Mouse (Mus musculus) limb, embryonic 13.5 days (tissue): ENCODE results near the gene Micall2. TPM values are rescaled to one million over a fixed set of nuclear protein-coding genes. Genes with fewer than 3 reads are reported as not detected.
A peak's percentile ranks its signal among the peaks of the same experiment; 100 is the strongest.

Experiments used
- ATAC-seq: fragments of 200-750 bp; cut with Nextera tagmentation; 2 replicates; pipeline ENCODE4 v1.8.0; 2017; ENCODE audit warnings: low read depth, moderate number of reproducible peaks, moderate TSS enrichment; ENCODE audit not compliant: low FRiP score
- H3K27ac ChIP-seq: fragments of 300-500 bp; sonication (generic); 2 replicates; pipeline ENCODE4 v1.5.1; 2015; ENCODE audit warnings: inconsistent platforms, mild to moderate bottlenecking, moderate library complexity
- H3K27me3 ChIP-seq: fragments of 300-500 bp; sonication (generic); 2 replicates; pipeline ENCODE4 v1.6.1; 2015; ENCODE audit warnings: mild to moderate bottlenecking, inconsistent platforms
- H3K36me3 ChIP-seq: fragments of 300-500 bp; sonication (generic); 2 replicates; pipeline ENCODE4 v1.6.1; 2015; ENCODE audit warnings: inconsistent platforms, mild to moderate bottlenecking, moderate library complexity
- H3K4me1 ChIP-seq: fragments of 300-500 bp; sonication (generic); 2 replicates; pipeline ENCODE4 v1.6.1; 2015; ENCODE audit warnings: inconsistent platforms
- H3K4me2 ChIP-seq: fragments of 300-500 bp; sonication (generic); replicated peaks from 2 replicates; pipeline ENCODE4 v1.6.1; 2015; ENCODE audit warnings: inconsistent platforms, mild to moderate bottlenecking, moderate library complexity
- H3K4me3 ChIP-seq: fragments of 300-500 bp; sonication (generic); 2 replicates; pipeline ENCODE4 v1.5.1; 2015; ENCODE audit warnings: moderate library complexity, mild to moderate bottlenecking, inconsistent platforms
- H3K9ac ChIP-seq: fragments of 300-500 bp; sonication (generic); 2 replicates; pipeline ENCODE4 v1.6.1; 2015; ENCODE audit warnings: mild to moderate bottlenecking, inconsistent platforms
- H3K9me3 ChIP-seq: fragments of 300-500 bp; sonication (generic); 2 replicates; pipeline ENCODE4 v1.6.1; 2016; ENCODE audit warnings: inconsistent platforms
- WGBS: fragments of 180-500 bp; shearing (Covaris S2); methylation state at CpG from one replicate; pipeline ENCODE4 v1.1.7; 2015; 5-methylcytosine and 5-hydroxymethylcytosine counted together
- polyA plus RNA-seq: library from polyadenylated mRNA; unstranded; fragments of >200 nt; fragmentation: Nextera tagmentation; extraction: Ambion mirVana; gene quantifications from 2 replicates; pipeline ENCODE4 v1.2.1, GENCODE M21; 2015

Gene Micall2
- polyA plus RNA-seq, result 5.4 and 5.9 TPM in 2 replicates

GRCm38 (mm10) chr5:139735677-139736503, at the start of gene Micall2:
TSS of gene Micall2 (minus strand) at chr5:139736336.
- H3K9ac ChIP-seq, result peak within 1 kb of the TSS; percentile 72
- WGBS, result 4% methylated on average over 50 of the region's 50 CpGs
- peak within 1 kb of the TSS; percentile 28; the same call in 1 of the 2 replicates for H3K27ac ChIP-seq

GRCm38 (mm10) chr5:139781406-139781805, 45.3 kb upstream of the Micall2 start:
- WGBS, result 81% methylated on average over 8 of the region's 8 CpGs
- Histone ChIP-seq H3K4me1 (no peaks in the 10 kb centered on the region), H3K9ac (no peak overlapping the region), H3K4me2 (no peak overlapping the region), H3K36me3 (no peaks in the 10 kb centered on the region), H3K27me3 (no peaks in the 10 kb centered on the region), H3K27ac (no peak overlapping the region), H3K9me3 (no peaks in the 10 kb centered on the region), H3K4me3 (no peak overlapping the region)
- ATAC-seq, result no peak

More at GRCm38 (mm10) chr5:139735677-139736503, at the start of gene Micall2:
- H3K4me1 ChIP-seq, result peaks cover 52% of the 10 kb centered on the region
- H3K9me3 ChIP-seq, result no peaks in the 10 kb centered on the region
- peak within 1 kb of the TSS; percentile 57 for H3K4me3 ChIP-seq
- ATAC-seq, result peak; percentile 95
- peak within 1 kb of the TSS; percentile 98 for H3K4me2 ChIP-seq
- H3K27me3 ChIP-seq, result no peaks in the 10 kb centered on the region
- no peaks in the 10 kb centered on the region for H3K36me3 ChIP-seq

- WGBS, result 78% methylated on average over 5 of the region's 5 CpGs
- no peak for ATAC-seq
Measured at GRCm38 (mm10) chr5:139776966-139777365, 40.8 kb upstream of the Micall2 start.

GRCm38 (mm10) chr5:139775216-139775926, 39.2 kb upstream of the Micall2 start, which contains the start of gene Ints1:
TSS of gene Ints1 (minus strand) at chr5:139775674.
- peak within 1 kb of the TSS; percentile 100 for H3K4me3 ChIP-seq
- no peaks in the 10 kb centered on the region for H3K27me3 ChIP-seq
- under 1% methylated on average over 55 of the region's 55 CpGs for WGBS
- H3K36me3 ChIP-seq, result peaks cover 37% of the 10 kb centered on the region
- no peak within 1 kb of the TSS for H3K27ac ChIP-seq
- H3K9me3 ChIP-seq, result no peaks in the 10 kb centered on the region
- peaks cover 13% of the 10 kb centered on the region for H3K4me1 ChIP-seq
- peak; percentile 88 for ATAC-seq
- peak within 1 kb of the TSS; percentile 90 for H3K4me2 ChIP-seq
- peak within 1 kb of the TSS; percentile 94 for H3K9ac ChIP-seq

More at GRCm38 (mm10) chr5:139776966-139777365, 40.8 kb upstream of the Micall2 start:
- Histone ChIP-seq H3K9me3 (no peaks in the 10 kb centered on the region), H3K4me3 (no peak overlapping the region), H3K36me3 (peaks cover 21% of the 10 kb centered on the region), H3K4me2 (no peak overlapping the region), H3K27me3 (no peaks in the 10 kb centered on the region), H3K27ac (no peak overlapping the region), H3K4me1 (peaks cover 13% of the 10 kb centered on the region), H3K9ac (no peak overlapping the region)

GRCm38 (mm10) chr5:139768216-139768615, 32.1 kb upstream of the Micall2 start:
- Histone ChIP-seq H3K27me3 (no peaks in the 10 kb centered on the region), H3K36me3 (peaks cover 100% of the 10 kb centered on the region), H3K9me3 (no peaks in the 10 kb centered on the region), H3K4me2 (no peak overlapping the region), H3K9ac (no peak overlapping the region), H3K4me3 (no peak overlapping the region), H3K27ac (no peak overlapping the region), H3K4me1 (no peaks in the 10 kb centered on the region)
- ATAC-seq, result no peak
- WGBS, result 90% methylated on average over 8 of the region's 8 CpGs

- ATAC-seq, result no peak
- 79% methylated on average over 11 of the region's 11 CpGs for WGBS
- H3K27ac ChIP-seq, result no peak overlapping the region
- peaks cover 100% of the 10 kb centered on the region for H3K36me3 ChIP-seq
- no peak overlapping the region for H3K4me2 ChIP-seq
- H3K9me3 ChIP-seq, result no peaks in the 10 kb centered on the region
- H3K4me3 ChIP-seq, result no peak overlapping the region
- no peaks in the 10 kb centered on the region for H3K27me3 ChIP-seq
- H3K4me1 ChIP-seq, result no peaks in the 10 kb centered on the region
- H3K9ac ChIP-seq, result no peak overlapping the region
Measured at GRCm38 (mm10) chr5:139764296-139764695, 28.2 kb upstream of the Micall2 start.

- Histone ChIP-seq H3K27ac (no peak overlapping the region), H3K9ac (no peak overlapping the region), H3K27me3 (no peaks in the 10 kb centered on the region), H3K4me1 (no peaks in the 10 kb centered on the region), H3K4me2 (no peak overlapping the region), H3K9me3 (no peaks in the 10 kb centered on the region), H3K4me3 (no peak overlapping the region), H3K36me3 (peaks cover 97% of the 10 kb centered on the region)
- 89% methylated on average over 16 of the region's 16 CpGs for WGBS
- no peak for ATAC-seq
Measured at GRCm38 (mm10) chr5:139758096-139758495, 22.0 kb upstream of the Micall2 start.

- H3K9me3 ChIP-seq, result no peaks in the 10 kb centered on the region
- no peak overlapping the region for H3K27ac ChIP-seq
- H3K4me3 ChIP-seq, result no peak overlapping the region
- H3K9ac ChIP-seq, result no peak overlapping the region
- no peak overlapping the region for H3K4me2 ChIP-seq
- no peaks in the 10 kb centered on the region for H3K27me3 ChIP-seq
- H3K4me1 ChIP-seq, result no peaks in the 10 kb centered on the region
- 93% methylated on average over 2 of the region's 2 CpGs for WGBS
- H3K36me3 ChIP-seq, result peaks cover 97% of the 10 kb centered on the region
- ATAC-seq, result no peak
Measured at GRCm38 (mm10) chr5:139756586-139756985, 20.4 kb upstream of the Micall2 start.

GRCm38 (mm10) chr5:139756135-139756534, 20.0 kb upstream of the Micall2 start:
- Histone ChIP-seq H3K4me1 (no peaks in the 10 kb centered on the region), H3K4me3 (no peak overlapping the region), H3K9ac (no peak overlapping the region), H3K9me3 (no peaks in the 10 kb centered on the region), H3K36me3 (peaks cover 97% of the 10 kb centered on the region), H3K27ac (no peak overlapping the region), H3K27me3 (no peaks in the 10 kb centered on the region), H3K4me2 (no peak overlapping the region)
- WGBS, result 90% methylated on average over 12 of the region's 12 CpGs
- ATAC-seq, result no peak

GRCm38 (mm10) chr5:139754753-139755152, 18.6 kb upstream of the Micall2 start:
- no peaks in the 10 kb centered on the region for H3K27me3 ChIP-seq

GRCm38 (mm10) chr5:139750535-139750934, 14.4 kb upstream of the Micall2 start:
- Histone ChIP-seq H3K36me3 (peaks cover 54% of the 10 kb centered on the region), H3K9ac (no peak overlapping the region)
- ATAC-seq, result no peak

More at GRCm38 (mm10) chr5:139754753-139755152, 18.6 kb upstream of the Micall2 start:
- ATAC-seq, result no peak
- no peak overlapping the region for H3K27ac ChIP-seq
- H3K9me3 ChIP-seq, result no peaks in the 10 kb centered on the region
- H3K4me2 ChIP-seq, result no peak overlapping the region
- WGBS, result 29% methylated on average over 12 of the region's 12 CpGs
- no peak overlapping the region for H3K4me3 ChIP-seq
- H3K36me3 ChIP-seq, result peaks cover 95% of the 10 kb centered on the region
- H3K9ac ChIP-seq, result no peak overlapping the region
- no peaks in the 10 kb centered on the region for H3K4me1 ChIP-seq

GRCm38 (mm10) chr5:139749413-139750125, 13.4 kb upstream of the Micall2 start:
- Histone ChIP-seq H3K9me3 (no peaks in the 10 kb centered on the region), H3K4me2 (no peak overlapping the region), H3K9ac (no peak overlapping the region), H3K4me3 (no peak overlapping the region), H3K27ac (no peak overlapping the region), H3K27me3 (no peaks in the 10 kb centered on the region), H3K36me3 (peaks cover 44% of the 10 kb centered on the region), H3K4me1 (no peaks in the 10 kb centered on the region)
- 84% methylated on average over 16 of the region's 16 CpGs for WGBS
- no peak for ATAC-seq

More at GRCm38 (mm10) chr5:139750535-139750934, 14.4 kb upstream of the Micall2 start:
- Histone ChIP-seq H3K4me2 (no peak overlapping the region), H3K4me1 (no peaks in the 10 kb centered on the region), H3K27ac (no peak overlapping the region), H3K4me3 (no peak overlapping the region), H3K27me3 (no peaks in the 10 kb centered on the region), H3K9me3 (no peaks in the 10 kb centered on the region)
